Mouse (Mus musculus) MEL (cell line): ENCODE measurements around the gene Akirin2.

Experiments
- CTCF ChIP-seq, 3 experiments: IDR thresholded peaks in 2 of 3; conservative IDR thresholded peaks in 1 of 3; 2 replicates each; pipeline ENCODE4 v1.5.1; 2011 to 2012; ENCODE audit warnings: low read length in 3 of 3, low read depth in 2 of 3, mild to moderate bottlenecking in 2 of 3, improper control_type of control experiment in 1 of 3, inconsistent platforms in 1 of 3, mixed read lengths in 1 of 3, moderate library complexity in 1 of 3; ENCODE audit not compliant: control insufficient read depth in 1 of 3, insufficient read depth in 1 of 3, poor library complexity in 1 of 3, severe bottlenecking in 1 of 3
- E2F4 ChIP-seq: IDR thresholded peaks from 2 replicates; pipeline ENCODE4 v1.6.1; 2011; ENCODE audit warnings: low read depth, low read length, improper control_type of control experiment, borderline replicate concordance
- GATA1 ChIP-seq: IDR thresholded peaks from 2 replicates; pipeline ENCODE4 v1.6.1; 2011; ENCODE audit warnings: low read depth, low read length, improper control_type of control experiment
- MAZ ChIP-seq: IDR thresholded peaks from 2 replicates; pipeline ENCODE4 v1.6.1; 2012; ENCODE audit warnings: low read depth, mild to moderate bottlenecking, inconsistent platforms, low read length, improper control_type of control experiment
- MYB ChIP-seq: IDR thresholded peaks from 2 replicates; pipeline ENCODE4 v1.6.1; 2011; ENCODE audit warnings: mild to moderate bottlenecking, low read depth, low read length, improper control_type of control experiment
- NELFE ChIP-seq: IDR thresholded peaks from 2 replicates; pipeline ENCODE4 v1.6.1; 2011; ENCODE audit warnings: low read depth, low read length, improper control_type of control experiment
- NRF1 ChIP-seq: IDR thresholded peaks from 2 replicates; pipeline ENCODE4 v1.6.1; 2014; ENCODE audit warnings: low read depth, mild to moderate bottlenecking, inconsistent platforms, low read length, improper control_type of control experiment, moderate library complexity; ENCODE audit not compliant: poor library complexity, insufficient read depth, severe bottlenecking
- TAL1 ChIP-seq: IDR thresholded peaks from 2 replicates; pipeline ENCODE4 v1.6.1; 2012; ENCODE audit warnings: mild to moderate bottlenecking, inconsistent platforms, low read length, moderate library complexity, mixed read lengths
- ZC3H11A ChIP-seq: IDR thresholded peaks from 2 replicates; pipeline ENCODE4 v1.6.1; 2012; ENCODE audit warnings: low read depth, mild to moderate bottlenecking, inconsistent platforms, low read length, improper control_type of control experiment
- ZMIZ1 ChIP-seq: IDR thresholded peaks from 2 replicates; pipeline ENCODE4 v1.6.1; 2012; ENCODE audit warnings: low read depth, mild to moderate bottlenecking, inconsistent platforms, low read length, improper control_type of control experiment, moderate library complexity

DNA sequence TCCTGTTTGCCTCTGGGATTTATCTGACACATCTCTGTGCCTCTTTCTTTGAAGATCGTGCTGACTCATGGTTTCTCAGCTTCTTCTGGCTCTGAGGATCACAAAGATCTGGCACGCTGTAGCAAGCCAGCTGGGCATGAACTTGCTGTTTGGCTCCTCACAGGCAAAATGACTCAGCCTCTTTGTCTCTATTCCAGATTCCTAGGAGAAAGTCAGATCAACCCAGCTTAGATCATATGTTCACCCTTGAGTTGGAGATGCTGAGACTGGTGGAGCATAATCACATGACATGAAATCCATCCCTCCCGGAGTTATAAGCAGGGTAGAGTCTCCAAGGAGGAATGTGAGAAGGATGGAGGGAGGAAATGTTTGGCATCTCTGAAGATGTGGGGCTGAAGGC is 27.9 kb upstream of the Akirin2 start:
- no peak for TF ChIP-seq CTCF (IDR thresholded peaks at IDR 0.05 in 2 of 3, conservative IDR thresholded peaks at IDR 0.05 in 1 of 3; ENCODE audit: control insufficient read depth in 1 of 3, insufficient read depth in 1 of 3, low read depth in 2 of 3, low read length in 3 of 3, poor library complexity in 1 of 3, severe bottlenecking in 1 of 3)
- no peak for TF ChIP-seq ZC3H11A
- no peak for TF ChIP-seq MAZ
- no peak for TF ChIP-seq TAL1
- TF ChIP-seq E2F4: no peak
- TF ChIP-seq ZMIZ1: no peak
- TF ChIP-seq MYB: no peak
- TF ChIP-seq GATA1: no peak
- TF ChIP-seq NRF1: no peak
- TF ChIP-seq NELFE: no peak
